Mouse (Mus musculus) limb, embryonic 14.5 days (tissue): ENCODE measurements around the gene Surf4. TPM values are rescaled to one million over a fixed set of nuclear protein-coding genes. Genes with fewer than 3 reads are reported as not detected.
A peak's percentile ranks its signal among the peaks of the same experiment; 100 is the strongest.

Source experiments
- ATAC-seq: fragments of 200-750 bp; cut with Nextera tagmentation; 2 replicates; pipeline ENCODE4 v1.8.0; 2017; ENCODE audit warnings: low read depth, moderate number of reproducible peaks, moderate TSS enrichment; ENCODE audit not compliant: low FRiP score
- DNase-seq: peaks from one replicate; pipeline ENCODE4 v3.0.0-alpha.2; 2015; ENCODE audit warnings: low spot score
- H3K27ac ChIP-seq: fragments of 300-500 bp; sonication (generic); replicated peaks from 2 replicates; pipeline ENCODE4 v1.5.1; 2014; ENCODE audit warnings: low read depth, mild to moderate bottlenecking, low read length, moderate library complexity, mixed read lengths
- H3K27me3 ChIP-seq: fragments of 300-500 bp; sonication (generic); 2 replicates; pipeline ENCODE4 v1.6.1; 2014; ENCODE audit warnings: low read length, mixed read lengths; ENCODE audit not compliant: control insufficient read depth, insufficient read depth
- H3K36me3 ChIP-seq: fragments of 300-500 bp; sonication (generic); 2 replicates; pipeline ENCODE4 v1.6.1; 2014; ENCODE audit warnings: mild to moderate bottlenecking, low read length, moderate library complexity, mixed read lengths; ENCODE audit not compliant: control insufficient read depth, insufficient read depth
- H3K4me1 ChIP-seq: fragments of 300-500 bp; sonication (generic); 2 replicates; pipeline ENCODE4 v1.6.1; 2014; ENCODE audit warnings: antibody characterized with exemption, low read length, mixed read lengths; ENCODE audit not compliant: control insufficient read depth, insufficient read depth
- H3K4me2 ChIP-seq: fragments of 300-500 bp; sonication (generic); replicated peaks from 2 replicates; pipeline ENCODE4 v1.6.1; 2014; ENCODE audit warnings: low read depth, mild to moderate bottlenecking, low read length, moderate library complexity; ENCODE audit not compliant: severe bottlenecking
- H3K4me3 ChIP-seq: fragments of 300-500 bp; sonication (generic); replicated peaks from 2 replicates; pipeline ENCODE4 v1.5.1; 2014; ENCODE audit warnings: low read length
- H3K9ac ChIP-seq: fragments of 300-500 bp; sonication (generic); 2 replicates; pipeline ENCODE4 v1.6.1; 2014; ENCODE audit warnings: mild to moderate bottlenecking, low read depth, low read length, moderate library complexity; ENCODE audit not compliant: severe bottlenecking
- H3K9me3 ChIP-seq: fragments of 300-500 bp; sonication (generic); 2 replicates; pipeline ENCODE4 v1.6.1; 2016; ENCODE audit warnings: low read length; ENCODE audit not compliant: control insufficient read depth
- POLR2A ChIP-seq: fragments of 200-500 bp; IDR thresholded peaks from 2 replicates; pipeline ENCODE4 v1.8.0; 2012; ENCODE audit warnings: inconsistent platforms, mild to moderate bottlenecking, moderate library complexity, borderline replicate concordance; ENCODE audit not compliant: insufficient read depth, insufficient read length; ENCODE audit errors: extremely low read depth
- WGBS: fragments of 180-500 bp; shearing (Covaris S2); extraction: QIAGEN DNeasy Blood & Tissue Kit; methylation state at CpG from one replicate; pipeline ENCODE4 v1.1.7; 2014; 5-methylcytosine and 5-hydroxymethylcytosine counted together
- polyA plus RNA-seq, 2 experiments: library from polyadenylated mRNA; depleted of rRNA in 1 of 2; stranded (reverse) in 1 of 2; unstranded in 1 of 2; fragments of >200 nt; fragmentation: Nextera tagmentation in 1 of 2; extraction: Ambion mirVana in 1 of 2; gene quantifications; 2 replicates each; pipeline versions ENCODE4 v1.2.1 to v1.2.3; 2012 to 2014

Surf4 gene
- polyA plus RNA-seq, 2 experiments: 235 to 279 TPM

DNA sequence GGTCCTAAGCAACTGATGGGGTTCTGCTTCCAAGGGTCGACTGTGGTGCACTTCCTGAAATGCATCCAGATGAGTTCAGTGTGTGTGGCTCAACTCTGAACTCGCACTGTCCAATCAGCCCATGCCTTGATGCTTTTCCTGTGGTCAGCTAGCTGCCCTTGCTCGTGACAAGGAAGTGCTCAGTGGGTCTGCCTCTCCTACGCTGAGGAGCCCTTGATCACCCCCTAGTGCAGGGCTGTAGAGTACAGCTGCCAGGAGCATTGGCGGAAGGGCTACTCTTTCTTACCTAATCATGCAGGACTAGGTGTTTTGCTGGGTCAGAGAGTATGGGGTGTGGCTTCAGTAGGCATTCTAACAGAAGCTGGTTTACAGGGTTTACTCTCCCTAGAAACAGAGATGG is 7.8 kb upstream of the Surf4 start:
- Histone ChIP-seq H3K4me3 (no peak overlapping the region), H3K4me1 (no peaks in the 10 kb centered on the region), H3K27me3 (no peaks in the 10 kb centered on the region), H3K27ac (no peak overlapping the region), H3K36me3 (no peaks in the 10 kb centered on the region), H3K4me2 (no peak overlapping the region), H3K9ac (no peak overlapping the region), H3K9me3 (no peaks in the 10 kb centered on the region)
- 56% methylated on average over 5 of the region's 5 CpGs for WGBS
- no peak for TF ChIP-seq POLR2A
- ATAC-seq: no peak
- DNase-seq: no peak

- Histone ChIP-seq H3K4me2 (no peak overlapping the region), H3K9me3 (no peaks in the 10 kb centered on the region), H3K27ac (no peak overlapping the region), H3K9ac (no peak overlapping the region), H3K4me3 (no peak overlapping the region), H3K36me3 (peaks cover 4% of the 10 kb centered on the region; the same call in 1 of the 2 replicates), H3K27me3 (no peaks in the 10 kb centered on the region), H3K4me1 (peaks cover 9% of the 10 kb centered on the region)
- no peak for TF ChIP-seq POLR2A
- DNase-seq (no peak), ATAC-seq (no peak)
- 53% methylated on average over 1 of the region's 1 CpGs for WGBS
Measured at GRCm38 (mm10) chr2:26936425-26936824, 2.7 kb upstream of the Surf4 start.

- Histone ChIP-seq H3K27ac (no peak overlapping the region), H3K4me1 (peaks cover 20% of the 10 kb centered on the region), H3K9ac (no peak overlapping the region), H3K4me2 (no peak overlapping the region), H3K4me3 (no peak overlapping the region), H3K27me3 (no peaks in the 10 kb centered on the region), H3K36me3 (peaks cover 16% of the 10 kb centered on the region), H3K9me3 (no peaks in the 10 kb centered on the region)
- 94% methylated on average over 2 of the region's 2 CpGs for WGBS
- no peak for ATAC-seq
- TF ChIP-seq POLR2A: no peak
- DNase-seq: no peak
Measured at GRCm38 (mm10) chr2:26935286-26935685, 1.6 kb upstream of the Surf4 start.

DNA sequence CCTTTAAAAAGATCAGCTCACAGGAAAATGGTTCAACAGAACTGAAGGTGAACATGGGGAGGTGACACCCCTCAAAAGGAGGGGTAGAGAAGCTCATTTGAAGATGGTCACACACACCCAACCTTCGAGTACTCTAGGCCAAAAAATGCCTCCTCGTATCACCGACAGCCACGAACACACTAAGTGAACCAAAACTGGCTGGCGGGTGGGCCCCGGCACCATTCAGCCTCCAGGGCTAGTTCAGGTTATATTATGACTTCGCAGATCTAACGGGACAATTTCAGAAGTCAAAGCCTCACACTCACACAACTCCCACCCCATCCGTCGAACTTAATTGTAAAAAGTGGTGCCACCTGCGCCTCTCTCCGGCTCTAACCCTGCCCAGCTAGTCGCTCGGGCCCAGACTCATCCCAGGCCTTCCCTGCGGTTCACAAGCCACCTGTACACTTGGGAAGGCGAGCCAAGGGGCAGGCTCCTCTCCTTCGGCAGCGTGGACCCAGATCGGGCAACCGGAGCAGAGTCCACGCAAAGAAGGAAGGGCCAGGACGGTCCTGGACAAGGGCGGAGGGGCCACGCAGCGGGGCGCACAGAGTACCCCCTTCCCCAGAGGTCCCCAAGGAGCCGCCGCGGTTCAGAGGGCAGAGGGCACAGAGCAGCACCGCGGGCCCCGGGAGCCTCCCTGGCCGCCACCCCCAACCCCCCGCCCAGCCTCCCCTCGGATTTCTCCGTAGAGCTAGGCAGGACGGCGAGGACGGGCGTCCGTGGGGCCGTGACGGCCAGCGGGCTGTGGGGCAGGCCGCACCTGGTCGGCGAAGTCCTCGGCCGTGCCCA is 1.0 kb downstream of the Surf4 start:
- Histone ChIP-seq H3K4me2 (peak overlapping the region; percentile 57), H3K36me3 (peaks cover 42% of the 10 kb centered on the region), H3K27me3 (no peaks in the 10 kb centered on the region), H3K4me1 (peaks cover 26% of the 10 kb centered on the region), H3K9ac (peak overlapping the region; percentile 97), H3K27ac (peak overlapping the region; percentile 93), H3K4me3 (peak overlapping the region; percentile 93), H3K9me3 (no peaks in the 10 kb centered on the region)
- DNase-seq (no peak), ATAC-seq (peak; percentile 44; the same call in 1 of the 2 replicates)
- 2% methylated on average over 43 of the region's 49 CpGs for WGBS
- TF ChIP-seq POLR2A: no peak

DNA sequence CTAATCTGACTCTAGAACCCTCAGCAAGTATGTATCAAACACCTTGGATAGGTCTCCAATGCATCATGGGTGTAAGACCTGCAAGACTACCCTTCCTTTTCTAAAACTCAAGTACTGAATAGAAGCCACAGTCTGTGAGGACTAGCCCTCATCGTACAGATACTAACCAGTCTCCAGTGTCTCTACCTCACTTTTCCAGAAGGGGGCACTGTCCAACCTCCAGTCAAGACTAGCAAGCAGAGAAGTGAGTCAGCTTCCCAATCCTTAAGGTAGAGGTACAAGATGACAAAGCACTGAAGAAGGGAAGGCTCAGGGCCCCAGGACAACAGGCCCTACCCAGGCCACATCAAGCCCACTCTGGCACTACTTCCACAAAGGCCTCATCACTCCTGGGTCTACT is 3.3 kb downstream of the Surf4 start:
- DNase-seq (peak; percentile 42), ATAC-seq (no peak)
- Histone ChIP-seq H3K27me3 (no peaks in the 10 kb centered on the region), H3K9ac (no peak overlapping the region), H3K27ac (no peak overlapping the region), H3K9me3 (no peaks in the 10 kb centered on the region), H3K4me1 (peaks cover 26% of the 10 kb centered on the region), H3K36me3 (peaks cover 63% of the 10 kb centered on the region), H3K4me2 (no peak overlapping the region), H3K4me3 (no peak overlapping the region)
- no peak for TF ChIP-seq POLR2A
- WGBS: 39% methylated on average over 1 of the region's 1 CpGs
